Mouse (Mus musculus) hindbrain, embryonic 15.5 days (tissue): ENCODE results near the gene Btbd35f3. TPM values are rescaled to one million over a fixed set of nuclear protein-coding genes. Genes with fewer than 3 reads are reported as not detected.
"Not testable (repeated sequence)": the region's sequence is repeated elsewhere in the genome, so short reads cannot be mapped to it uniquely, and the experiment has no call there.

Experiments
- ATAC-seq: fragments of 200-750 bp; cut with Nextera tagmentation; 2 replicates; pipeline ENCODE4 v1.8.0; 2017; ENCODE audit warnings: low read depth, moderate number of reproducible peaks, moderate TSS enrichment; ENCODE audit not compliant: low FRiP score
- H3K27ac ChIP-seq: fragments of 300-500 bp; sonication (generic); replicated peaks from 2 replicates; pipeline ENCODE4 v1.5.1; 2015; ENCODE audit warnings: mild to moderate bottlenecking, inconsistent platforms
- H3K27me3 ChIP-seq: fragments of 300-500 bp; sonication (generic); 2 replicates; pipeline ENCODE4 v1.6.1; 2015; ENCODE audit warnings: control low read depth, inconsistent platforms
- H3K36me3 ChIP-seq: fragments of 300-500 bp; sonication (generic); 2 replicates; pipeline ENCODE4 v1.6.1; 2015; ENCODE audit warnings: control low read depth, inconsistent platforms
- H3K4me1 ChIP-seq: fragments of 300-500 bp; sonication (generic); replicated peaks from 2 replicates; pipeline ENCODE4 v1.6.1; 2015; ENCODE audit warnings: control low read depth, inconsistent platforms
- H3K4me2 ChIP-seq: fragments of 300-500 bp; sonication (generic); 2 replicates; pipeline ENCODE4 v1.6.1; 2015; ENCODE audit warnings: moderate library complexity, mild to moderate bottlenecking, inconsistent platforms
- H3K4me3 ChIP-seq: fragments of 300-500 bp; sonication (generic); 2 replicates; pipeline ENCODE4 v1.5.1; 2015; ENCODE audit warnings: mild to moderate bottlenecking, inconsistent platforms
- H3K9ac ChIP-seq: fragments of 300-500 bp; sonication (generic); 2 replicates; pipeline ENCODE4 v1.6.1; 2015; ENCODE audit warnings: inconsistent platforms
- H3K9me3 ChIP-seq: fragments of 300-500 bp; sonication (generic); 2 replicates; pipeline ENCODE4 v1.6.1; 2016; ENCODE audit warnings: control low read depth, inconsistent platforms
- WGBS: fragments of 180-500 bp; shearing (Covaris S2); methylation state at CpG from one replicate; pipeline ENCODE4 v1.1.7; 2015; 5-methylcytosine and 5-hydroxymethylcytosine counted together
- polyA plus RNA-seq: library from polyadenylated mRNA; unstranded; fragments of >200 nt; fragmentation: Nextera tagmentation; extraction: Ambion mirVana; gene quantifications from 2 replicates; pipeline ENCODE4 v1.2.1, GENCODE M21; 2015

Gene Btbd35f3
- not detected in 2 replicates for polyA plus RNA-seq

GRCm38 (mm10) chrX:4037374-4037773 lies at the start of gene Btbd35f3:
TSS of gene Btbd35f3 (plus strand) at chrX:4037674.
- not testable (repeated sequence) for ATAC-seq, H3K27me3 ChIP-seq, H3K36me3 ChIP-seq, H3K4me2 ChIP-seq, H3K9me3 ChIP-seq, H3K4me1 ChIP-seq, H3K27ac ChIP-seq, H3K4me3 ChIP-seq, H3K9ac ChIP-seq
- WGBS = no CpG with 5 or more reads among the region's 3 CpGs

Other genes with a start within 250 kb of the Btbd35f3 start
- not detected in 2 replicates for gene Btbd35f16, start 80.7 kb upstream of the Btbd35f3 start, polyA plus RNA-seq
- not detected in 2 replicates for gene Btbd35f28, start 158.9 kb downstream of the Btbd35f3 start, polyA plus RNA-seq